Mouse (Mus musculus) kidney, adult 8-10 months (tissue): ENCODE measurements around the gene Sgca.
"Not testable (repeated sequence)": the region's sequence is repeated elsewhere in the genome, so short reads cannot be mapped to it uniquely, and the experiment has no call there.

ENCODE experiments used
- DNase-seq, 2 experiments: peaks; one replicate each; pipeline ENCODE4 v3.0.0; 2022

Gene Sgca

DNA sequence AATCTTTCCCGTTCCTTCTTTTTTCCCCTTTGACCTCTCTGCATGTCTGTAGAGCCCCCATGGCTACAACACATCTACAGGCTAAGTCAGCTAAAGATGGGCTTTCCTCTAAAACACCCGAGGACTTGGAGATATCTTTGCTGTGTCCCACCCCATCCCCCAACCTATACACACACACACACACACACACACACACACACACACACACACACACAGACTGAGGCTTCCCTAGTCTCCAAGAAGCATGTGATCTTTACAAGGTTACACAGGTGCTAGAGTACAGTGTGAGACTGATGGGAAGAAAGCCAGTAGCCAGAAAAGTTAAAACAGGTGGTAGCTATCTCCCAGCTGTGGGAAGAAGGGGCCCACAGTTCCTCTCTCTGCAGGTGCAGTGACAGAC is 10.3 kb upstream of the Sgca start:
- DNase-seq = no peak

DNA sequence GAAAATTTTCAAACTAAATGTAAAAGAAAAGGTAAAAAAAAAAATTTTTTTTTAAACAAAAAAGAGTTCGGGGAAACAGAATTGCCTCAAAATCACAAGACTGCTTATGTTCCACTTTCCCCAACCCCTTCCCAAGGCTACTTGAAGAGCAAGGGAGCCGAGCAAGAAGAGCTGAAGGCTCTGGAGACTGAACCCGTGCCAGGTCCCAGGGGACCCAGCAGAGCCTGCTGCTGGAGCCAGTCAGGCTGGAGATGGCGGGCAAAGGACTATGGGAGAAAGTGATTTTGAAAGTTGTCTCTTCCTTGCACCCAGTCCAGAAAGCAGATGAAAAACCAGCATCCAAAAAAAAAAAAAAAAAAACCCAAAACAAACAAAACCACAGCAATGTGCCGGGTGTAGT is 9.7 kb upstream of the Sgca start:
- DNase-seq = no peak

DNA sequence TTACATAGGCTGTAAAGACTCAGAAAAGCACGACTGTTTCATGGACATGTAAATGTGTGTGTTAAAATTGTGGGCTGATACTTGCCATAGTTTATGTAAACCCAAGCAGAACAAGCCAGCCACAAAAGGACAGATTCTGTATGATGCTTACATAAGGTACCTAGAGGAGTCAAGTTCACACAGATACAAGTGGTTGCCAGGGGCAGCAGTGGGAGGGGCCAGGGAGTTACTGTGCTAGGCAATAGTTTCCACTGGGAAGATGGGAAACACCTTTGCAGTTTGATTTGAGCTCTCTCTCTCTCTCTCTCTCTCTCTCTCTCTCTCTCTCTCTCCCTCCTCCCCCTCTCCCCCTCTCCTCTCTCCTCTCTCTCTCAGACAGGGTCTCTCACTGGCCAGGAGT is 9.0 kb upstream of the Sgca start:
- DNase-seq = no peak

DNA sequence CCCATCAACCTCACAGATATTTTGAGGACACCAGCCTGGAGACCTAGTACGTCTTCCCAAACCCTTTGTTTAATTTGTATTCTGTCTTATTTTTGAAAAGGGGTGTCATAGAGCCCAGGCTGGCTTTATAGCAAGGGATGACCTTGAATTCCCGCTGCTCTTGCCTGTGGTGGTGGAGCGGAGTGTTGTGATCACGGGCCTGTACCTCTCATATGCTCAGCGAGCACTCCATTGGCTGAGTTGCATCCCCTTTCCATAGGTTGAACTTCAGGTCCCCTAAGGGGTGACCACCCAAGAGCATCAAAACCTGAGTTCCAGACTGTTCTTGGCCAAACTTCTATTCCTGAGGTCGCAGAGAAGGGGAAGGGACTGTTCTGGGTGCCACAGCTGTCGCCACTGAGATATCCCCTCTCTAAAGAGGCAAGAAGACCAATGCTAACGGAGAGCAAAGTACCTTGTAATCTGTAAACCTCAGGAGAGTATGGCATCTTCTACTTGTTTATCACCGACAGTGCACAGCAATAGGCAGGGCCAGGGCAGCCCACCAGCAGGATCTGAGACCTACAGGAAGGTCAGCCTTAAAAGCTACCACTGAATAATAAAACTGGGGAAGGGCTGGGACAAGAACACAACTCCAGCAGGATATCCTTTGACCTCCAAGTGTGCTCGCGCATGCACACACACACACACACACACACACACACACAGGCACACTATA is 3.5 kb upstream of the Sgca start:
- no peak for DNase-seq

DNA sequence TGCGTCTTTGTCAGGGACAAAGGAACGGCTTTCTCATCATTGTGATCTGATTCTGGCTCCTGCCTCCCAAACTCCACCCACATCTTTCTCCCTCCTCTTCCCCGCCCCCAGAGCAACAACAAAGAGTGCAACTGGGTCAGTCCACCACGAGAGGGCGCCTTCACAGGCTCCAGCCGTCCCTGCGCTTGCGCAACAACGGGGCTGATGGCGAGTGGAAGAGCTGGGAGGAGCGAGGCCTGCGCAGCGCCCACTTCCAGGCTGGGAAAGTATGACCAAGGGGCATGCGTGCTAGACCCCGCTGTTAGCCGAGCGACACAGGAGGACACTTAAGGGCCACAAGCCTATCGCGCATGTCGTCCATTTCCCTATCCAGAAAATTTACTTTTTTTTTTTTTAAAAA is 2.8 kb upstream of the Sgca start:
- peak; percentile 94 to 95 for DNase-seq

DNA sequence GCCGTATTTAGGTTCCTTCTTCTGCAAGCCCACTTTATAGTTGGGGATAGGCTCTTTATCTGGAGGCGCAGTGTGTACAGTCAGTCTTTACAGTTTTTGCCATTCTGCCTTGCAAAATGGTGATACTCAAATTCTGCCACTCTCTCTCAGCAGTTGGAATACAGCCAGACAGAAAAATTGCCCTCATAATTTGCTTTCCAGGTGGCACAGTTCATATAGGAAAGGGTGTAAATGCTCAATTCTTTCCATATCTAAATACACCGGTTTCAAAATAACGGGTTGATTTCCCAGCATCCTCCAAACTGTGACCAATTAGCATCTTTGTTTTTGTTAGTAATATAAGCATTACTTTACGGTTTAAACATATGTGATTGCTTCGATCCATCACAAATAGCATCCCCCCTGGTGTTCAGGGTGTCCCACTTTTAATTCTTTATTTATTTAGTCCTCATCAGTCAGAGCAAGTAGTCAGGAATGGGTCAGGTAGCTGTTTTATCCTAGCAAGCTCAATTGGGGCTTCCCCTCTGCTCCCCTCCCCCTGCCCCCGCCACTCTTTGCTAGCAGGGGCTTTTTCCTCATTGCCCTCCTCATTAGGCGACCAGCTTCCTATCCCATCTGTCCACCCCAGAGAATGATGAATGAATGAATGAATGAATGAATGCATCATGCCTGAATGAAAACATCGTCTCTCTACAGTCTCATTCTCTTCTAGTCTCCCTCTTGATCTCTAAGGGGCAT is 2.2 kb upstream of the Sgca start:
- no peak for DNase-seq

DNA sequence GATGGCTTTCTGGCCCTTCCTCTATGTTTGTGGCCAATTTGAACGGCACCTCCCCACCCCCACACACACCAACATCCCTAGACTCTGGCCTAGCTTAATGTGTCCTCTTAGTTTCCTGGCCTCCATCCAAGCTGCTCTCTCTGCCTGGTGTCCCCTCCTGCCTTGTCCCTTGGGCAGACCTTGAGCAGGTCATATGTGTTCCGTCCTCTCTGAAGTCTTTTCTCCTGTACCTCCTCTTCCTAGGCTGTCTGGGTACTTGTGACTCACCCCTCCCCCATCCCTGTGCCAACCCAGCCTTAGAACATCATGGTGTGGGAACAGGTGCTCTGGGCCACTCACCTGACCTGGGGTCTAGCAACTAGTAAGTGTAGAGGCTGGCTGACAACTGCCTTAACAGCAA is 1.2 kb downstream of the Sgca start:
- DNase-seq = no peak

DNA sequence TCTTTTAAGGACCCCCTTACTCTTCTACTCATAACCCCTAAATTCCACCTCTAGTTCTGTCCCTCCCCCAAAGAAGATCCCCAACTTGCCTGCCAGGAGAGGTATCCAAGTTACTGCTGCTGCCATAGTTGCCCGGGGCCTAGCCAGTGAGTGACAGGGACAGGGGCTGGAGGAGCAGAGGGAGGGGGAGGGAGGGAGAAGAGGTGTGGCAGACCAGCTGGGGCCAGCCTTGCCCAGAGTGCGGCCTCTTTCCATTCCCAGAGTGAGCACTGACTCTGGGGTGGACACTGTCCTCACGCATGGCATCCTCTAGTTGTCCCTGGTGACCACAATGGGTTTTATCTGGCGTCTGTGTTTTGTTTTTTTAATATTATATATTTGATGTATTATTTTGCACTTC is 2.8 kb downstream of the Sgca start:
- no peak for DNase-seq

DNA sequence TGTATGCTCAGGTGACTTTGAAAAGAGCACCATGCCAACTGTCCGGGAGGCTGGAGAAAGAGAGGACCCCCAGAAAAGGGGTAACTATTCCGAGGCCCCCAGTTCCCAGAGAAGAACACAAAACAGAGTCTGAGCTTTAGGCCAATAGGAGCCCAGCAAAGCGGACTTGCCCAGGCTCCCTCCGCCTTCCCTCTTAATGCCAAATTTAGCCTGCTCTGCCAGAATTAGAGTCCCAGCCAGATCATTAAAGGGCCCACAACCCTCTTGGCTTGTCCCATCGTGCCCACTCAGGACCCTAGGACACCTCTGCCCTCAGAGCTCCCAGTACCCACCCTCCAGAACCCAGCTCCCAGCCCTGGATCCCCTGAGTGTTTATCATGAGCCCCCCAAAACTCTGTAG is 3.2 kb downstream of the Sgca start:
- DNase-seq = no peak

DNA sequence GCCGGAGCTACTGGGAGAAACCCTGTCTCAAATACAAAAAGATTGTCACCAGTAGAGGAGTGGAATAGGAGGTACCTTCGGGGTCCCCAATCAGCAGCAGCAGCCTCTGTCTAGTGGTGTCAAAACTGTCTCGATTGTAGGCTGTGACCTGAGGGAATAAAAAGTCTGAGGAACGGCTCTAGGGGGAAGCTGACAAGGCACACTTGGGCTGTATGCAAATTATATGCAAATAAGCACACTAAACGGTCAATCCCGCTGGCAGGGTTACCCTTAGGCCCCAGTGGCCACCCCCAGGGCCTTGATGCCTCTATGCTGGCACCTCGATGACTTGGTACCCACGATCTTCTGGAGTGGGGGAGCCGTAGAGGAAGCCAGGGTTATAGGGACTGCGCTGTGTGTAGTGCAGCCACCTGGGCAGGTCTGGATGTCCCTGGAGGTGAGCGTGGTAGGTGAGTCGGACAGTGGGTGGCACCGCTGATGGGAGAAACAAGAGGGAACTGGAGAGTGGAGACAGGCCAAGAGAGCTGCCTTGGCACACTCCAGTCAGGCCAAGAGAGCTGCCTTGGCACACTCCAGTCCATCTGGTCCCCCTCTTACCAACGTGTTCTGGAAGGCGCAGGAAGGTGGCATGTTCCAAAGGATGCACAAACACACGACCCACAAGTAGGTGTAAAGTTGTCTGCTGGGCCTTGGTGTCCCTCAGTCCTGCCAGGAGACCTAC is 4.1 kb downstream of the Sgca start:
- no peak for DNase-seq

DNA sequence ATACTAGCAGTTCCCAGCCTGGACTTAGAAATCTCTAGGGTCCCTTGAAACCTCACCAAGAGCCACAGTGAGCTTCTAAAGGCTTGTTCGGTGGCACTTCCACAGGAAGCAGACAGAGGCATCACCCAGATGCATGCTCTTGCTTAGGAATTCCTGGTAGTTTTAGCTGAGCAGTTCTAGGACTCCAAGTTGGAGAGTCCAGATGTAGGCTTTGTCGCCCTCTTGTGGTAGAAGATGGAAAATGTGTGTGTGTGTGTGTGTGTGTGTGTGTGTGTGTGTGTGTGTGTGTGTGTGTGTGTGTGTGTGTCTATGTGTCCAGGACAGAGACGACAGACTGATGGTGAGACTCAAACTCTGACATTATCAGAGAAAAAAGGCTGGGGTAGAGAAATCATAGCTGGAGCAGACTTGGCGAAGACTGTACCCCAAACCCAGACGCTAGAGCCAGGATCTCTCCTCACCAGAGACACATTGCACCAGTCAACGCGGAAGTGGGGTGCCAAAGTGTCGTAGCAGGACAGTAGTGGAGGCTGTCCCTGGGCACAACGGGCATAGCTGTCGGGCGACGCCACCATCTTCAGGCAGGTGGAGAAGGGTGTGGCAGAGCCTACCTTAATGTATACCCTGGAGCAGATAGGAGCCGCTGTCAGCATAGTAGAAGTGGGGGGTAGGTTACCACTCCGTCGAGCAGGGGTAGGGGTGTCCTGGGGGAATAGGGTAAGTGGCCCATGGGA is 5.8 kb downstream of the Sgca start:
- peak; percentile 46 to 71 for DNase-seq

DNA sequence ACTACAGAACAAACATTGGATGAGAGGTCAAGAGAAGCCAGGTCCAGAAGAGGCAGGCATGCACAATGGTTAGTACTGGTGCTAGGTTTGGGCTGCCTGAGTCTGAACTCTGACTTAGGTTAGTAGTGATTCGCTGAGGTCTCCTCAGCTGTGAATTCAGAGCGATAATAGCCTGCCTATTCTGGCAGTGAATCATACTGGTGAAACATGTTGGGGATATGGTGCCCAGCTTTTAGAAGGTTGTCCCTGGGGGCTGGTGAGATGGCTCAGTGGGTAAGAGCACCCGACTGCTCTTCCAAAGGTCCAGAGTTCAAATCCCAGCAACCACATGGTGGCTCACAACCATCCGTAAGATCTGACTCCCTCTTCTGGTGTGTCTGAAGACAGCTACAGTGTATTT is 6.4 kb downstream of the Sgca start:
- DNase-seq = not testable (repeated sequence)

DNA sequence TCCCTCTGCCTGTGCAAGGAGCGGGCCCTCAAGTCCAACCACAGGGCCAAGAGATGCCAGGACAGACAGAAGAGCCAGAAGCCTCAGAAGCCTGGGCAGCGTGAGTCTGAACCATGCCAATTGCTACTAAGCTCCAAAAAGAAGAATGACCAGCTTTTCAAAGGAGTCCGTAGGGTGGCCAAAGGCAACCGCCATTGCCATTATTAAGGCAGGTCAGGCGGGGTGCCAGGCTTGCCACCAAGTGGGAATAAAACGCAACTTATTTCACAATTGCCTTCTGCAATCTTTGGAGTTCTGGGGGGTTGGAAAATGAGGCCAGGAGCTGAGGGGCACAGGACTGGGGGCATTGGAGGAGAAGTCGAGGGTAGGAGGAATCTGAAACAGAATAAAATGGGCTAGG is 7.9 kb downstream of the Sgca start:
- no peak for DNase-seq

DNA sequence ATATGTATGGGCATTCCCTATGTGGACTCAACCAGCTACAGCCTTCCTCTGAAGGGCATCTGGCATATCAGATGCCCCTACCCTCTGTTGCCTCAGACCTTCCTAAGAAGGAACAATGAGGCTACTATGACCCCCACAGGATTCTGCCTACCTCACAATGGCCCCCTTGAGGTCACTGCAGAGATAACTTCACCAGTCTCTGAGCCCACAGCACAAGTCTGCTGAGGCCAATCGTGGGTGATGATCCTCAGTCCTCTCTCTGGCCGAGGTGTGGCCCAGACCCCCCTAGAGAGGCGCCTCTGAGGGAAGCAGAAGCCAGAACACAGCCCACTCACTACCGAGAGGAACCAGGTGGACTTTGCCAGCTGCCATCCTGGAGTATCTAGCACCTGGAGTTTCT is 8.7 kb downstream of the Sgca start, which contains the start of gene Hils1:
Gene Hils1 (plus strand): TSS at position 175 of the 400 bp plus-strand sequence.
- DNase-seq = no peak

DNA sequence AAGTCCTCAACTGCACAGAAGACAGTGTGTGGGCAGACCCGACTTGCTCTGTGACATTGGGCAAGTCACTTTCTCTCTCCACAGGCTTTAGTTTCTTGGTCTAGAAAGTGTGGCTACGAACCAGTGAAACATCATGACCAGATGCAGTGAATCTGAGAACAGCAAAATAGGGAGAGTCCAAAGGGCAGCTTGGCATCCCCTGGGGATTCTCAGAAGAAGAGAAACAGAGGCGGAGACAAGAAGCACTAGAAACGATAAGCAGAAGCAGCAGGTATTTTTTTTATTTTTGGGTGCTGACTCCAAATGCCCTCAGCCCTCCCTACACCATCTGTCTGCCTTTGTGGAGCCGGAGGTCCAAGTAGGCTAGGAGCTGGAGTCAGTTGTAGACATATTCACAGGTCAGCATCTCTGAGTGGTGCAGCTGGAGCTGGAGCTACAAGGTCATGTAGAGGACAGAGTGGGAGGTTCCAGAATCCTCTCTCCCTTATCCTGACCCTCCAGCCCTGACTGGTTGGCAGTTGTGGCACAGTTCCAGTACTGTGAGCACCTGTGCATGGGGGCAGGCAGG is 13.5 kb downstream of the Sgca start:
- no peak for DNase-seq

DNA sequence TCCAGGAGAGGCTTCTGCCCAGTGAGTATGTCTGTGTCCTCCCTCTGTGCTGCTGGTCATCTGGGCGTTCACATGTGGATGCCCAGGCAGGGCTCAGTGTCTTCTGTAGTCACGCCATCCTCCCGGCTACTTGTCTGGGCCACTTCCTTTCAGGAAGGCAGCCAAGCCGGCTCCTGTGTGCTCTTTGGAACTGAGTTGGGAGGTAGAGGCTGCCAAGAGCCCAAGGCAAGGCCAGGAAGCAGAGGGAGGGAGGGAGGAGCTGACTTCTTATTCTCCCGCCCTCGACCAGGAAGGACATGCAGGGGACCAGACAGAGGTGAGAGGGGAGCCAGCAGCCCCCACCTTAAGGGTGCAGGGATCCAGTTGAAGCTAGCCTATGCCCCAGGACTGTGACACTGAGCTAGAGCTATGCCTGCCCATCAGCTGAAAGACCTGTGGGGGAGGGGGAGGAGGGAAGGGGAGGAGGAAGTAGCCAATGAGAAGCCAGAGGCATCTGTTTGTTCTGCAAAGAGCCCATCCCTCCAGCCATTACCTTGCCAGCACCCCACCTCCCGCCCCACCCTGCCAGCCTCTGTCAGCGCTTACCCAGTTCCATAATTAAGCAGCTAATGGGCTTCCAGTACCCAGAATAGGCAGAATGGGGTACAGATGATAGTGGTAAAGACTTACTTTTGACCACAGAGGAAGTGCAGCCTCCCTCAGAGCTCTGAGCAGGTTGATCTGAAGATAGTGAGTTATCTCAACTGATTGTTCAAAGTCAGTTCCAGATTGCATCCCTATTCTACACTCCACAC is 17.9 kb downstream of the Sgca start:
- DNase-seq = peak; percentile 83 to 89

DNA sequence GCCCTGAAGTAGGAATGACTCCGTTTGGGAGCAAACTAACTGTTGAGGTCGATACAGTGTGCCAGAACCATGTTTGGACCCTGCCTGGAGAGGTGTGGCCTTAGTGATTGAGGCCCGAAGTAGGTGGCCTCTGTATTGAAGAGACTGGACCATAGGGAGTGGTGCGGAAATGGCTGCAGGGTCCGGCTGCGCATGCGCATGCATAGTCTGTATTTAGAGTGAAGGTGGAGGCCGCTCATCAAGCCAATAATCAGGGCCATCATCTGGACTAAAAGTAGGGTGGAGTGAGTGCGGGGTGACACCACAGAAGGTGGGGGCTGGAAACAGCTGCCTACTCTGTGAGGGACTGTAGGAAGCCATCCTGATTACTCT is 18.4 kb downstream of the Sgca start:
- no peak for DNase-seq

DNA sequence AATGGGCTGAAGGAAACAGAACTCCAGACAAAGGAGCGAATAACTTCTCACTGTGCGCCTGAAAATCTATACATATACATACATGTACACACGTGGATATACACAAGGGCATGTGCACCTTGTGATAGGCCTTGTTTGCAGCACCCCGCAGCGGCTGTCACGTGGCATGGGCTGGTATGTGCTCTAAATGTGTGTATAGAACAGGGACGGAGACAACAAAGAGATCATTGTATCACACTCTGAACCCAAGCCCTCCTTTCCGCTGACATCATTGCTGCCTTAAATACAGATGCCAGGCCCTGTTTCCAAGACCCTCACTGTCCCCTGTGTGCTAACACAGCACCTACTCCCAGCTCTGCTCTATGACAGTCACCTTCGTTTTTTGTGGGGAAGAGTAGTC is 21.0 kb downstream of the Sgca start:
- DNase-seq = no peak

DNA sequence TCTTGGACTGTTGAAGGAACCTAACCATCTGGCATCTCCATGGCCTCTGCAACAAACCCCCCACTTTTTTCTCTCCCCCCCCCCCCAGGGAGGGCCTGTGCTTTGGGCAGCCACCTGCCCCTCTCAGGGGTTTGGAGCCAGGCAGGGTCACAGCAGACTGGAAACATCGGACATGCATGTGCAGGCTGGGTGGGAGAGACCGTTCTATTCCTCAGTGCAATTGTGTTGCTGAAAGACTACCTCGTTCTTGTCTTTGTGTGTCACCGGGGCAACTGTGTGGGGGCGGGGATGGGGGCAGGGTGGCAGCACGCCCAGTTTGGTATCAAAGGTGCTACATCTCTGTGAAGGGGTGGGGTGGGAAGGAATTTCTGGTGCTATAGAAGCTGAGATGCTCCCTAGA is 24.0 kb downstream of the Sgca start:
- no peak for DNase-seq

DNA sequence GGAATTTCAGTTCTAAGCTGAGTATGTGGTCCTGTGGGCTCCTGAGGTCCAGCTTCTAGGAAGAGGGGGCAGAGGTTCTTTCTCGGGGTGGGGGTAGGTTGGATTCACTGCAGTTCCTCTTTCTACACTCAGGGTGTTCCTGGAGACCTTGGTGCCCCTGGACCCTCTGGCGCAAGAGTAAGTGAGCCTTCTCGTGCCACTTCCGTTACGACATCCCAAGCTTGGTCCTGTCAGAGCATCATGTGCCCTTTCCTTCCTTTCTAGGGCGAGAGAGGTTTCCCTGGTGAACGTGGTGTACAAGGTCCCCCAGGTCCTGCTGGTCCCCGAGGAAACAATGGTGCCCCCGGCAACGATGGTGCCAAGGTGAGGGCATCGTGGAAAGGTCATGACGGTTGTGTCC is 30.9 kb downstream of the Sgca start:
- DNase-seq = no peak

DNA sequence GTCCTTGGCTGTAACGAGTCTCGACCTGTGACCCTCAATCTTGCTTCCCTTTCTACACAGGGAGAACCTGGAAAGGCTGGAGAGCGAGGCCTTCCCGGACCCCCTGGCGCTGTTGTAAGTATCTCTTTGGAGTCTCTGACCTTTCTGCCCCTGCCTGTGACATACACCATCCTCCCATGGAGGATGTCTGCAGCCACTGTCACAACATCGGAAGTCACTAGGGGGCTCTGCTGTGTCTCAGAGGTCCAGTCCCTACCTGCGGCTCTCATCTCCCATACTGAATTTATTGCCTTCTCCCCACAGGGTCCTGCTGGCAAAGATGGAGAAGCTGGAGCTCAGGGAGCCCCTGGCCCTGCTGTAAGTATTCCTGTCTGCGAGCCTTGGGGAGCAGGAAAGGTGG is 31.8 kb downstream of the Sgca start:
- DNase-seq = no peak

DNA sequence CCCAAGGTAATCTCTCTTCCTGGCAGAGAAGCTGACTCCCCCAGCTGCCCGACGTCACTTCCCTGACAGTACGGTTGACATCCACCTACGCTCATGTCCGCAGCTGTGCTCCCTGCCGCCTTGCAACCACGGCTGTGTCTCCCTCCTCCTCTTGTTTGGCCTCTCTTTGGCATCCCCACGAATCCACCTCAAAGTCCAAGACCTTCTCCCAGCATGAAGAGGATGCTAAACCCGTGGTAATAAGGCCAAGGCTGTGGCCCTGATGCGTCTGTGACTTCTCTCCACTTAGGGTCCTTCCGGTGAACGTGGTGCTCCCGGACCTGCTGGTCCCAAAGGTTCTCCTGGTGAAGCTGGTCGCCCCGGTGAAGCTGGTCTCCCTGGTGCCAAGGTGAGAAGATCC is 33.1 kb downstream of the Sgca start:
- DNase-seq = no peak
